Mouse (Mus musculus): ENCODE data around the gene Cbx3.

Cbx3 gene

GRCm38 (mm10) chr6:51470311-51471178 lies at the start of gene Cbx3:
Gene Cbx3 (plus strand): TSS chr6:51470360.
- DNase-seq (ENCODE audit: low spot score in 2 of 2) = peak; percentile 67 to 87

GRCm38 (mm10) chr6:51423466-51424122 lies 46.6 kb upstream of the Cbx3 start:
- DNase-seq (ENCODE audit: low spot score in 2 of 2) = no peak

- DNase-seq (ENCODE audit: low spot score in 2 of 2) = no peak
Observed at GRCm38 (mm10) chr6:51424537-51424936, 45.6 kb upstream of the Cbx3 start.

- peak; percentile 23 to 35 for DNase-seq (ENCODE audit: low spot score in 2 of 2)
Observed at GRCm38 (mm10) chr6:51432535-51433397, 37.4 kb upstream of the Cbx3 start, which contains the start of gene Nfe2l3. Gene Nfe2l3 (plus strand): TSS chr6:51432670.

GRCm38 (mm10) chr6:51434270-51434669 lies 35.9 kb upstream of the Cbx3 start:
- no peak for DNase-seq (ENCODE audit: low spot score in 2 of 2)

- no peak for DNase-seq (ENCODE audit: low spot score in 2 of 2)
Observed at GRCm38 (mm10) chr6:51437665-51438064, 32.5 kb upstream of the Cbx3 start.

- peak in 1 of 2 experiments; percentile 42 for DNase-seq (ENCODE audit: low spot score in 2 of 2)
Observed at GRCm38 (mm10) chr6:51438826-51439330, 31.3 kb upstream of the Cbx3 start.

GRCm38 (mm10) chr6:51442191-51442835 lies 27.8 kb upstream of the Cbx3 start:
- DNase-seq (ENCODE audit: low spot score in 2 of 2) = no peak

GRCm38 (mm10) chr6:51452927-51453503 lies 17.1 kb upstream of the Cbx3 start:
- no peak for DNase-seq (ENCODE audit: low spot score in 2 of 2)

- no peak for DNase-seq (ENCODE audit: low spot score in 2 of 2)
Observed at GRCm38 (mm10) chr6:51454949-51455348, 15.2 kb upstream of the Cbx3 start.

- DNase-seq (ENCODE audit: low spot score in 2 of 2) = no peak
Observed at GRCm38 (mm10) chr6:51456198-51456597, 14.0 kb upstream of the Cbx3 start.

- no peak for DNase-seq (ENCODE audit: low spot score in 2 of 2)
Observed at GRCm38 (mm10) chr6:51457283-51457682, 12.9 kb upstream of the Cbx3 start.

- no peak for DNase-seq (ENCODE audit: low spot score in 2 of 2)
Observed at GRCm38 (mm10) chr6:51457770-51458387, 12.3 kb upstream of the Cbx3 start.

- no peak for DNase-seq (ENCODE audit: low spot score in 2 of 2)
Observed at GRCm38 (mm10) chr6:51458925-51459312, 11.2 kb upstream of the Cbx3 start.

GRCm38 (mm10) chr6:51459313-51460020 lies 10.7 kb upstream of the Cbx3 start:
- DNase-seq (ENCODE audit: low spot score in 2 of 2) = no peak

GRCm38 (mm10) chr6:51460021-51460360 lies 10.2 kb upstream of the Cbx3 start:
- no peak for DNase-seq (ENCODE audit: low spot score in 2 of 2)

GRCm38 (mm10) chr6:51460363-51460762 lies 9.8 kb upstream of the Cbx3 start:
- no peak for DNase-seq (ENCODE audit: low spot score in 2 of 2)

GRCm38 (mm10) chr6:51467649-51468048 lies 2.5 kb upstream of the Cbx3 start:
- DNase-seq (ENCODE audit: low spot score in 2 of 2) = no peak

- DNase-seq (ENCODE audit: low spot score in 2 of 2) = peak; percentile 52 to 79
Observed at GRCm38 (mm10) chr6:51468891-51469561, 1.1 kb upstream of the Cbx3 start.

Measured in cerebellum, postnatal 4 days (tissue).